Mouse (Mus musculus) ES-E14 (cell line): Measurements from ENCODE around the gene Setd1b. TPM values are rescaled to one million over a fixed set of nuclear protein-coding genes. Genes with fewer than 3 reads are reported as not detected.

Source experiments
- DNase-seq: peaks from one replicate; pipeline ENCODE4 v3.0.0-alpha.2; 2013; ENCODE audit warnings: low read depth, low spot score
- H3K27ac ChIP-seq: 2 replicates; pipeline ENCODE4 v1.5.1; 2012; ENCODE audit warnings: low read depth, mild to moderate bottlenecking, low read length, moderate library complexity, mixed read lengths; ENCODE audit not compliant: poor library complexity, insufficient read depth, severe bottlenecking
- H3K36me3 ChIP-seq: 2 replicates; pipeline ENCODE4 v1.6.1; 2012; ENCODE audit warnings: mild to moderate bottlenecking, low read length, moderate library complexity, mixed read lengths; ENCODE audit not compliant: control insufficient read depth, poor library complexity, insufficient read depth, severe bottlenecking
- H3K4me1 ChIP-seq, 2 experiments: fragments of 150-350 bp in 1 of 2; sonication (generic) in 1 of 2; 2 replicates each; pipeline ENCODE4 v1.6.1; 2012; ENCODE audit warnings: low read length in 2 of 2, mild to moderate bottlenecking in 1 of 2, mixed read lengths in 1 of 2; ENCODE audit not compliant: control insufficient read depth in 2 of 2, insufficient read depth in 2 of 2, poor library complexity in 1 of 2
- H3K4me3 ChIP-seq, 2 experiments: fragments of 150-350 bp in 1 of 2; sonication (generic) in 1 of 2; 2 replicates each; pipeline ENCODE4 v1.5.1; 2012; ENCODE audit warnings: low read length in 2 of 2, low read depth in 1 of 2, mild to moderate bottlenecking in 1 of 2, mixed read lengths in 1 of 2; ENCODE audit not compliant: insufficient read depth in 1 of 2, poor library complexity in 1 of 2, severe bottlenecking in 1 of 2
- H3K9ac ChIP-seq: 2 replicates; pipeline ENCODE4 v1.6.1; 2012; ENCODE audit warnings: low read depth, mild to moderate bottlenecking, low read length, mixed read lengths; ENCODE audit not compliant: poor library complexity, insufficient read depth, severe bottlenecking
- H3K9me3 ChIP-seq: fragments of 150-350 bp; sonication (generic); 2 replicates; pipeline ENCODE4 v1.6.1; 2012; ENCODE audit warnings: low read depth, mild to moderate bottlenecking, low read length; ENCODE audit not compliant: control insufficient read depth, insufficient read depth
- CHD2 ChIP-seq: IDR thresholded peaks from 2 replicates; pipeline ENCODE4 v1.6.1; 2014; ENCODE audit warnings: mild to moderate bottlenecking, low read depth, low read length, inconsistent platforms
- HCFC1 ChIP-seq: IDR thresholded peaks from 2 replicates; pipeline ENCODE4 v1.6.1; 2012; ENCODE audit warnings: low read length, inconsistent platforms, borderline replicate concordance; ENCODE audit not compliant: insufficient read depth
- MAFK ChIP-seq: IDR thresholded peaks from 2 replicates; pipeline ENCODE4 v1.6.1; 2014; ENCODE audit warnings: mild to moderate bottlenecking, low read depth, low read length, inconsistent platforms; ENCODE audit not compliant: insufficient read depth
- ZC3H11A ChIP-seq: IDR thresholded peaks from 2 replicates; pipeline ENCODE4 v1.6.1; 2012; ENCODE audit warnings: low read depth, mild to moderate bottlenecking, inconsistent platforms, low read length, borderline replicate concordance
- ZNF384 ChIP-seq: IDR thresholded peaks from 2 replicates; pipeline ENCODE4 v1.6.1; 2012; ENCODE audit warnings: low read depth, low read length, inconsistent platforms
- in situ Hi-C, 2 experiments: fragments of 600-800 bp; cut with MboI; formaldehyde crosslinking; loops; one replicate each; pipeline ENCODE4 v1.15.1; 2025; ENCODE audit warnings: low sequenced_read_pairs in 2 of 2, inconsistent platforms in 1 of 2; ENCODE audit not compliant: unreplicated experiment in 2 of 2
- total RNA-seq: library from RNA; depleted of rRNA; stranded (reverse); fragments of 300-350 nt; gene quantifications from 2 replicates; pipeline ENCODE4 v1.2.3, GENCODE M21; 2012

The Setd1b gene
- total RNA-seq, 1 experiment: 7.6 TPM

DNA sequence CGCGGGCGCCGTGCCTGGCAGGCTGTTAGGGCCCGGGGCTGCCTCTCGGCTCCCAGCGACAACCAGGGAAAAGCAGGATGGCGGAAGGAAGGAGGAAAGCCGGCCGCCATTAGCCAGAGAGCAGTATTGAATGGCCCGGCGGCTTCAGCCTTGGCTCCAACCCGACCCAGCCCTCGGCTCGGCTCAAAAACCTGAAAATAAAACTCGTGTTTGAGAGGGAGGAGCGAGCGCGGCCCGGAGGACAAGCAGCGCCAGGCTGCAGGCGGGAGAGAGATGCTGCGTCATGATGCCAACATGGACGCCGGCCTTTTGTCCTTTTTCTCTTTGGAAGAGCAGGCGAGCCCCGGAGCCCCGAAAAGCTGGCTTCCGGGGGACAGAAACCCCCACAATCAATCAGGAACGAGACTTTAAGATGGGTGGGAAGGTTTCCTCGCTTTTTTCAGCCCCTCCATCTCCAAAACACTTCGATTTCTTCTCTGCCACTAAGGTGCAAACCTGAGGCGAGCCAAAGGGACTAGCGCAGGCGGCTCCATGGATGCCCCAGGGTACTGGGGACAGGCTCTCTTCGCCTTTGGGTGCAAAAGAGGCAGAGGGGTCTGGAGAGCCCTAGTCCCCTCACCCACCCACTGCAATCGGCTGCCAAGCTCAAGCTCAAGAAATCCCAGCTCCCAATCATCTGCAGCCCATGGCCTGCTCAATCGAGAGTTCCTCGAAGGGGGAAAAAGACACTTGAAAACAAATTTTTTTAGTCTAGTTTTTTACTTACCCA lies 2.9 kb upstream of the Setd1b start:
- in situ Hi-C loops: no loop called here
- no peaks in the 10 kb centered on the region for H3K9me3 ChIP-seq
- TF ChIP-seq MAFK (peak; percentile 89), ZNF384 (no peak), CHD2 (no peak), HCFC1 (no peak), ZC3H11A (no peak)
- H3K4me1 ChIP-seq: peaks cover 2 to 6% of the 10 kb centered on the region in 2 experiments; a peak in 1 of 4 replicates
- no peak for DNase-seq
- H3K4me3 ChIP-seq: peak overlapping the region; percentile 63 to 98
- H3K9ac ChIP-seq: peak overlapping the region; percentile 99
- peak overlapping the region; percentile 100 for H3K27ac ChIP-seq
- peaks cover 3% of the 10 kb centered on the region for H3K36me3 ChIP-seq

DNA sequence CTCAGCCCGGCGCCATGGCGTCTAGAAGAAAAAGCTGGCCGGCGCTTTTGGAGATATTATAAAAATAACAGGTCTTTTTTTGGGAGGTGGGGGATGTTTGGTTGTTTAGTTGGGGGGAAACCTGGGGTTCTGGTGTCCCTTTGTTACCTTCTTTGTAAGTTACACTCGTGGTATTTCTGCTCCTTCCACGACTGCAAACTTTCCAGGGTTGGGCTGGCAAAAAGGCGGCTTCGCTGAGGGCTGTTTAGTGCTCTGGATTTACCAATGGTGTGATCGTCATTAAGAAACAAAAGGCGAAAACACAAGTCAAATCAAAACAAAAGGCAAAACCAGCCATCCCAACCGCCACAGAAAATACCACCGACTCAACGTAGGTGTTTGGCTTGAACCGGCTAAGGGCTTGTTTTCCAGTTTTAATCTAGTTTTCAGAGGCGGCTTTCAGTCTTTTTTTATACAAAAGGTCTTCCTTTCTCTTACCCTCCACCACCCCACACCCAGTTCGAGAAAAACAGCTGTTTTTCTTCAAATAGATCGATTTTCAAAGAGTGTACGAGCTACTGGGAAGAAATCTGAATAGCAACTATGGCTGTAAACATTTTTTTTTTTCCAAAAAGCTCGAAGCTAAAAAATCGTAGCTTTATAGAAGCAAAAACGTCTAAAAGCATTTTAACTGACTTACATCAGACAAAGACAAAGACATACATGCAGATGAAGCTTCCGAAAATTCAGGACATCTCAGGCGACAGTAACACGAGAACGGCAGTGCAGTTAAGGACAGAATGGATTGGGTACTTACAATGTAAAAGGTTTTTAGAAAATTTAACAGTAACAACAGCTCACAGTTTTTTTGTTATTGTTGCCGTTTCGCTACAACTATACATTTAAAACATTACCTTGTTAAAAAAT lies 2.0 kb upstream of the Setd1b start:
- no peak for DNase-seq
- peak overlapping the region; percentile 100 for H3K27ac ChIP-seq
- in situ Hi-C loops: no loop called here
- peaks cover 6% of the 10 kb centered on the region; the same call in 1 of the 2 replicates for H3K36me3 ChIP-seq
- TF ChIP-seq CHD2 (no peak), MAFK (no peak), ZNF384 (no peak), ZC3H11A (no peak), HCFC1 (no peak)
- H3K4me1 ChIP-seq: peaks cover 3 to 6% of the 10 kb centered on the region in 2 experiments; a peak in 2 of 4 replicates
- peak overlapping the region; percentile 63 to 98 for H3K4me3 ChIP-seq
- peak overlapping the region; percentile 99 for H3K9ac ChIP-seq
- H3K9me3 ChIP-seq: no peaks in the 10 kb centered on the region

DNA sequence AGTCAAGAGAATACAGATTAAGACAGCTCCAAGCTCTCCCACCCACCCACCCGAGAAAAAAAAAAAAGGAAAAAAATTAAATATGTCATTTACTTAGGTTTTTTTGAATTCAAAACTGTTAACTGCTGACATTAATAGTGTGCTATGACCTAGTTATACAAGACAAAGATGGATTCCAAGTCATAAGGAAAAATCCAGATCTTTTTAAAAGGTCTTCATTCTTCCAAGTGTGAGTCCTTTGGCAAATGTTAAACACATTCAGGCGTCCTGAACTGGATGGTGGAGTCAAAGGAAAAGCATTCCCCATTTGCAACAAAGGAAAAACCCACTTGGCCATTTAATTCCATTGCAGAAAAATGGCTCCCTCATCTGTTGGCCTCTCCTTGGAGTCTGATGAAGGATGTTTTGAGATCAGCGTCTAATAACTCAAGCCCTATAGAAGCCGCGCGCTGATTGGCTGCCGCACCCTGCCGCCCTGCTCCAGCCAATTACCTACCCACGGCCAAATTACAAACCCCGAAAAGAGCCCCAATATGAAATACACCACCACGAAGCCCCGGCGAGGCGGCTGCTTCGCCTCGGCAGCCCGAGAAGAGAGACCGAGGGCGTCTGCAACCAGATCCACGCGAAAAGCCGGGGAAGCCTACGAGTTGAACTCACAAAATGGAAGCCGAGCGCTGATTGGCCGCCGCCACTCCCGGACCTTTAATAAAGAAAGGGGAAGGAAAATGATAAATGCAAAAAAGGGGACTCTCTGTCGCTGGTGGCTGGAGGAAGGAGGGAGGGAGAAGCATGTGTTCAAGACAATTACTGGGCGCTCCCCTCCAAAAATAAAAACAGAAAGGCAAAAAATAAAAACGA lies 1.1 kb upstream of the Setd1b start:
- in situ Hi-C loops: no loop called here
- peaks cover 12% of the 10 kb centered on the region; the same call in 1 of the 2 replicates for H3K36me3 ChIP-seq
- peaks cover 6 to 8% of the 10 kb centered on the region in 2 experiments; a peak in 2 of 4 replicates for H3K4me1 ChIP-seq
- H3K9me3 ChIP-seq: no peaks in the 10 kb centered on the region
- 0 out of 2 replicates have a peak, but pooled peaks have one; percentile 6 for TF ChIP-seq MAFK
- TF ChIP-seq ZNF384: no peak
- 0 out of 2 replicates have a peak, but pooled peaks have one; percentile 40 for TF ChIP-seq CHD2
- no peak for TF ChIP-seq ZC3H11A
- H3K9ac ChIP-seq: peak overlapping the region; percentile 90
- peak overlapping the region; percentile 94; the same call in 1 of the 2 replicates for H3K27ac ChIP-seq
- no peak for DNase-seq
- H3K4me3 ChIP-seq: peak overlapping the region; percentile 63 to 76
